Mouse (Mus musculus): ENCODE data around the gene Dbr1.
"Not testable (repeated sequence)": the region's sequence is repeated elsewhere in the genome, so short reads cannot be mapped to it uniquely, and the experiment has no call there.

Gene Dbr1

DNA sequence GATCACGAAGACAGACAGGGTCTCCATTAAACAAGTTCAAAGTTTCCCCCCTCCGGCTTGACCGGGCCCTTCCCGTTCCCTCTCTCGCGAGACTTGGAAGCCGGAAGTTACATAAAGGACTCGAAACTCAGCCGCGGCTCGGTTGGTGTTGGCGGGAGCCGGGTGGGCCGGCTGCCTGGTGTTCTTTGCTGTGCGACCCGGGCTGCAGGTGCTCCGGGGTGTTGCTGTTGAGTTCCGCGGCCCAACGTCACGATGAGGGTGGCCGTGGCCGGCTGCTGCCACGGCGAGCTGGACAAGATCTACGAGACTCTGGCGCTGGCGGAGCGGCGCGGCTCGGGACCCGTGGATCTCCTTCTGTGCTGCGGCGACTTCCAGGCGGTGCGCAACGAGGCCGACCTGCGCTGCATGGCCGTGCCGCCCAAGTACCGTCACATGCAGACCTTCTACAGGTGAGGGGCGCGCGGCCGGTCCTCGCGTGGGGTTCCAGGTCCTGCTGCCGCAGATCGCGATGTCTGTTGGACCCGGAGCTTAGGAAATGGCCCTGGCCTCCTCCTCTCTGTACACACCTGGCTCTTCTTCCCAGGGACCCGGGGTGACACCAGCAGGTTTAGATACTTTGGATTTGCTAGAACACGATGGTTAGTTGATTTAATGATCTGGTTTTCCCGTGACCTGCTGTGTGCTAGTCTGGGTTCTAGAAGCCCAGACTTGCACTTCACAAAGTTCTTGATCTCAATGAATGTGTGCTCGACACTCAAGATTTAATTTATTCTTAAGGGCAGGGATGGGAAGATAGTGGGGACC lies at the start of gene Dbr1:
Gene Dbr1 (plus strand): TSS at position 123 of the 804 bp plus-strand sequence.
- peak; percentile 95 for ATAC-seq (ENCODE audit: insufficient number of reproducible peaks, low FRiP score, low TSS enrichment)

DNA sequence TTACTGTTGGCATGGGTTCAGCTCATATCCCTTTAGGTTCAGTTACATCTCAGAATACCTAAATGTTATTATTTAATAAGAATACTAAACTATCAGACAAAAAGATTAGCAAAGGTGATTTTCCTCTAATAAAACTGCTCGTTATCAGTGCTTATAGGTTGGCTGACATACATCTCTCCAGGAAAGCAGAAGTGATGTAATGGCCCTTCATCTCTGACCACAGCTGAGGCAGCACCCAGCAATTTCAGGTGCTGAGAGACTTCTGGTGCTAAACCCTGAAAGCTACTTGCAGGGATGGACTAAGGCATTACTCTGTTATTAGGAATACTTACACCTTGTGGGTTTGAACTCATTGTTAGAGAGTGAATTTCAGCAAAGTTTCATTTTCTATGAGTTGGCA lies 43.7 kb upstream of the Dbr1 start:
- ATAC-seq (ENCODE audit: insufficient number of reproducible peaks, low FRiP score, low TSS enrichment): no peak

DNA sequence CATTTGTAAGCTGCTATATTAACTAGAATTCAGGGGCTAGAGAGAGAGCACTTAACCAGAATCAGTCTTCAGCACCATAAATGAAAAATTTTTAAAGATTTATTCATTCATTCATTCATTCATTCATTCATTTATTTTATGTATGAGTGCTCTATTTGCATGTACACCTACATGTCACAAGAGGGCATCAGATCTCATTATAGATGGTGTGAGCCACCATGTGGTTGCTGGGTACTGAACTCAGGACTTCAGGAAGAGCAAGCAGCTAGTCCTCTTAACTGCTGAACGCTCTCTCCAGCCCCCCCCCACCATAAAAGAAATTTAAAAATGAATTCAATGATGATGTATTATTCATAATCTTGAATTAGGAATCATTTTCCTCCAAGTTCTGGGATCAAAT lies 29.3 kb upstream of the Dbr1 start:
- ATAC-seq (ENCODE audit: insufficient number of reproducible peaks, low FRiP score, low TSS enrichment): no peak

DNA sequence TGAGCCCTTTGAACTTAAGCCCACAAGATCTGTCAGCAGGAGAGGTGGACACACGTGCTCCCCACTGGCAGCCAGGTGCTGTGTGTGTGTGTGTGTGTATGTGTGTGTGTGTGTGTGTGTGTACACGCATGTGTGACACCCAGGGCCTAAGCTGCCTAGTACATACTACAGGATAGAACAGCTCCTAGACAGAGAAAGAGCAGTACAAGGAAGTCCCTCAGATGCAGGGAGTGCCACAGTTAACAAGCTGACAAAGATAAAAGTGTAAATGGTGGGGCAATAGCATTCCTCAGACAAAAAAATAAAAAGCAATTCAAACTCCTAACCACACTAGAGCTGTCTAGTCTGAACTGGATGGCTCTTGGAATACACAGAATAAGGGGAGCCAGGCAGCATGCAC lies 23.5 kb upstream of the Dbr1 start:
- no peak for ATAC-seq (ENCODE audit: insufficient number of reproducible peaks, low FRiP score, low TSS enrichment)

DNA sequence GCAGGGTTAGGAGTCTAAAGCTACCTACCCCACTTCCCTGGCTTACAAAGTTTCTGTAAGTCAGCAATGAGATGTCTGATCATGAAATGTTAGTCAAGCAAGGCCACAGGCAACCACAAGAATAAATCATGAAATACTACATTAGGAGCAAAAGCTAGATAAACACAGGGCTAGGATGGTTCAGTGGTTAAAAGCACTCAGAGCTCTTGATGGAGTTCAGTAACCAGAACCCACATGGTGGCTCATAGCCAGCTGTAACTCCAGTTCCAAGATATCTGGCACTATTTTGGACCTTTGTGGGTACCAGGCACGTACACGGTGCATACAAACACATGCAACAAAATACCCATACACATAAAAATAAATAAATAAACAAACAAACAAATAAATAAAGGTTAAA lies 22.6 kb upstream of the Dbr1 start:
- ATAC-seq (ENCODE audit: insufficient number of reproducible peaks, low FRiP score, low TSS enrichment): no peak

DNA sequence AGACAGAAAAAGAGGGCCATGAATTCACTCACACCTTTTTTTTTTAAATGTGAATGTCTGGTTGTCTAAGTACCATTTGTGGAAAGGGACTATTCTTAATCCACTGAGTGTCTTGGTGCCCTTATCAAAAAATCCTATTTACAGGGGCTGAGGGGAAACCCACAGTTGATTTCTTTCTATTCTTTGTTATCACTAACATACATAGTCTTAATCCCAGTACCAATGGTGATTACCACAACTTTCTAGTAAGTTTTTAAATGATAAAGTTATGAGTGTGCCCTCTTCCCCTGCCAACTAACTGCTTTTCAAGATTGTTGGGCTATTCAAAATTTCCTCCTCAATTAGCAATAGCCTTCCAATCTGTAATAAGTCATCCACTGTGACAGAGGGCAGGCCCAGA lies 21.5 kb upstream of the Dbr1 start:
- no peak for ATAC-seq (ENCODE audit: insufficient number of reproducible peaks, low FRiP score, low TSS enrichment)

DNA sequence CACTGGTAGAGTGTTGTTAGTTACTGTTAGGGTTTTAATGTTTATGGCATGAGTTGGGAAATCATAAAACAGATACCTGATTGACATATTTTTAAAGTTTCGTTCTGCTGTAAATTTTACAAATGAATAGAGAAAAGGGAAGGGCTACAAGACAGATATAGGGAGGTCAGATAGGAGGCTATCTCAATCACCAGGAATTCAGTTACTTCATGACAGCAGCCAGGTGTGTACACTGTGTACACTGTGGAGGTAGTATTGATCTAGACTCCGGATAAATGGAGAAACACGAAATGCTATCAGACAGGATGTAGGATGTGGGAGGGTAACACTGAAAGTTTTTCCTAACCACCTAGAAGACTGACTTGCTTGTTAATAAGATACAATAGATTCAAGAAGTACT lies 20.3 kb upstream of the Dbr1 start:
- no peak for ATAC-seq (ENCODE audit: insufficient number of reproducible peaks, low FRiP score, low TSS enrichment)

DNA sequence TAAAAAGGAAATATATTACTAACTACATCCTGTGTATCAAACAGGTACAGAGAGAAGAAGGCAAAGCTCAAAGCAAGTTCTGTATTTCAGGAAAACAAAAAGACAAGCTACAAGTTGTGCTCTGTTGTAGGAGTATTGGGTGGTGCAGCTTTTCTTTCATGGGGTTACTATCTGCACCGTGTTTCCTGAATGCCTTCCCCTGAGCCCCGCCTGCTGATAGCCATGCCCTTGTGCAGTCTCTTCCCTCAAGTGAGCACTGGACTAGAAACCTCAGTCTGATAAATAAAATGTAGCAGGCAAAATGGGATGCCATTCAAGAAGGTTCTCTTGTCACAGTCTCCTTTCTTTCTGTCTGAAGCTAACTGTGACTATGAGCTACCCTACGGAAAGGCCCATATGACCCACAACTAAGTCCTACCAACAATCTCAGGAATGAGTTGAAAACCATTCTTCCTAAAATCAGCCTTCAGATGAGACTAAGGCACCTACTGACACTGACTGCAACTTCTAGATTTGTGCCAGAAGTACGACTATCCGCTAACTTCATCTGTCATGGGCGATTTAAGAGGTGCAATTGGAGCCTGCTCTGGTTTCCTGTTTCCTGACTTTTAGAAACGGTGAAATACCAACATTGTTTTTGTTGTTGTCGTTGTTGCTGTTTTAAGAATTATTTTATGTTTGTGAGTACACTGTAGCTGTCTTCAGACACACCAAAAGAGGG lies 17.9 kb upstream of the Dbr1 start:
- ATAC-seq (ENCODE audit: insufficient number of reproducible peaks, low FRiP score, low TSS enrichment): no peak

DNA sequence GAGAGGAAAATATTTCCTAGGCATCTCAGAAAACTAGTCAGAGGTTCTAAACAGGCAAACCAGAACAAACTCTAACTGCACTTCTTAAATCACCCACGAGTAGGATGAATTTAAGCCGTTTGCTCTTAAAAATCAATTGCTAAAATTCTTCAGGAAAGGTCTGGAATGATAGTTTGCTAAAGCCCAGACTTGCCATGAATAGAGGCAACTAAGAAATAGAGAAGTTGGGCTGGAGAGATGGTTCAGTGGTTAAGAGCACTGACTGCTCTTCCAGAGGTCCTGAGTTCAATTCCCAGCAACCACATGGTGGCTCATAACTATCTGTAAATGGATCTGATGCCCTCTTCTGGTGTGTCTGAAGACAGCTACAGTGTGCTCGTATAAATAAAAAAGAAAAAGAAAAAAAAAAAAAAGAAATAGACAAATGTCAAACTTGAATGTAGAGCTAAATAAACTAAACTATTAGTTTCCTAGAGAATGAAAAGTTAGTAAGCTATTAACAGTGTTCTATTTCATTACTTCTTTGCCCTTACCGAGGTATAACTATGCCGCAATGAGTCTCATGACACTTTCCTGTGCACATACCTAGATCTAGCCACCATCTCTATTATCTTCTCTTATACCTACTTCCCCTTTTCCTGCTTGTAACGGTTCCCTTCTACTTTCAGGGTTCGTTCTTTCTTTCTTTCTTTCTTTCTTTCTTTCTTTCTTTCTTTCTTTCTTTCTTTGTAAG lies 16.6 kb upstream of the Dbr1 start:
- no peak for ATAC-seq (ENCODE audit: insufficient number of reproducible peaks, low FRiP score, low TSS enrichment)

DNA sequence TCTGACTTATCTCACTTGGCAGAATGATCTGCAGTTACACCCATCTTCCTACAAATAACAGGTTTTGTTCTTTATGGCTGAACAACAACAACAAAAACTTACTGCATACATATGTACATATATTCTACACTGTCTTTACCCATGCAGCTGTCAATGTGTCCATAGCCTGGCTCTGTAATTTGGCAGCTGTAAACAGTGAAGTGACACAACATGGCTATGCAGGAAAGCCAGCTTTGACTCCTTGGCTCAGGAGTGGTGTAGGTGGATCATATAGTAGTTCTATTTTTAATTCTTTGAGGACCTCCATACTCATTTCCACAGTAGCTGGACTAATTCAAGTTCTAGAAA lies 16.1 kb upstream of the Dbr1 start:
- ATAC-seq (ENCODE audit: insufficient number of reproducible peaks, low FRiP score, low TSS enrichment): no peak

DNA sequence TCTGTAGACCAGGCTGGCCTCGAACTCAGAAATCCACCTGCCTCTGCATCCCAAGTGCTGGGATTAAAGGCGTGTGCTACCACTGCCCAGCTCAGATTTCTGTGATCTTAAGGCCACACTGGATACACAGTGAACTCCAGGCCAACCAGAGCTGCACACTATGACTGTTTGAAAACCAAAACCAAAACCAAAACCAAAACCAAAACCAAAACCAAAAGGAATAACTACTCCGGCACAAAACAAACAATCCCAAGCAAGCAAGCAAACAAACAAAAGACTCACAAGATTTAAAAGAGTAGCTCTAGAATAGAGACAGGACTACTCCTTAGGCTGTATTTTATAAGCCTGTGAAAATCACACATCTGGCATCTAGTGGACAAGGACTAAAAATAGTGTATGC lies 15.2 kb upstream of the Dbr1 start:
- no peak for ATAC-seq (ENCODE audit: insufficient number of reproducible peaks, low FRiP score, low TSS enrichment)

DNA sequence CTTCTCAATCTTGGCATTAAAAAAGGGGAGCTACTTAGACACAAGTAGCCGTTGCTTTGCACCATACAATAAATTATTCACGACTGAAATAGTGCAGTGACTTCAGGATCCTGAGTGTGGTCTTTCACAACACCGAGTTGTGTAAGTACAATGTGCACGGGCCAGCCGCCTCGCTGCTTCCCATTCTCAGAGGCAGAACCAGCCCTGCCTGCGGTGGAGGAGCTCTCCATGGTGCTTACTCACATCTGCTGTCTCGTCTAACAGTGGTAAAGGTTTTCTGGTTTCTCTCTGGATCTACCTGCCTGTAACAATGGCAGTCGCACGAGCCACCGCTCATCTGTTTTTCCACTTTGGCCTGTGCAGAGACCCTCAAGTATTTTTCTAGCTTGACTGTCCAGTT lies 11.9 kb upstream of the Dbr1 start:
- no peak for ATAC-seq (ENCODE audit: insufficient number of reproducible peaks, low FRiP score, low TSS enrichment)

DNA sequence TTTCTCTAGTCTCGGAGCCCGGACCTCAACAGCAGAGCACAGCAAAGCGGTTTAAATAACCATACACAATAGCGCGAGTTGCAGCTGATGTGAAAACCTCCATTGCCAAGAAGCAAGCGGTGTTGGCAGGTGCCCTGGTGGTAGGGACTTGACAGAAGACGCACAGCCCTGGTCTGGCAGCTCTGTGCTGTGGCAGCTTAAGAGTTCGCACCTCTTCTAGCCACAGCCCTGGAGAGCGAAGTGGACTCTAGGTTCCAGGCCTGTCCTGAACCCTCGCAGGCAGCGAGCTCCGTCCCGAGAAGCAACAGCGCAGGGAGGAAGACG lies 7.6 kb upstream of the Dbr1 start:
- no peak for ATAC-seq (ENCODE audit: insufficient number of reproducible peaks, low FRiP score, low TSS enrichment)

DNA sequence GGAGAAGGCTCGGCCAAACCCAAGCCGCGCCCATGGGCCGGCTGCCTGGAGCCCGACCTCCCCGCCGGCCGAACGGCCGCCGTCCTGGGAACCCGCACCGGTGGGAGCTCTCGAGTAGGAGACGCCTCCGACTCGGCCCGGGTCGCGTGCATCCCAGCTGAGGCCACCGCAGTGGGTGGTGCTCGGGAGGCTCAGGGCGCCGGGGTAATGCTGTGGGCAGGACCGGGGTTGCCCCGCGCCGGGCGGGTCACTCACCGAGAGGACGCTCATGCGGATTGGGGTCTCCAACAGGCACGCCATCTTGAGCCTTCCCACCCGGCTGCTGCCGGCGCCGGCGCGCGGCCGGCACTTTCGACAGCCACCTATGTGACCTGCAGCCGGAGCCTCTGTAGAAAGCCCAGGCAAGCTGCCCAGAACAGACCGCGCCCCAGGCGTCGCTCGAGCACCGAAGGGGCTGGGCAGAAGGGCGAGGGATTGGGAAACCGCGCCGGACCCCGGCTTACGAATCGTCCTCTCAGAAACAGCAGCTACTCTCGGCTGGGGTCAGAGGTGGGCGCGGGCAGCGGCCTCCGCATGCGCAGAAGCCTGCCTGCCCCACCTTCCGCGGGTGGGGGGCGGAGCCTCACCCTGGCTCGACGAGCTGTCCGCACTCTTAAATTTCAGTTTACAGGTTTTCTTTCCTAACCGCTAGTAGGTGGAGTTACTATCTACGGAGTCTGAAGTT lies 7.1 kb upstream of the Dbr1 start, which contains the start of gene Armc8:
Gene Armc8 (minus strand): TSS at position 553 of the 724 bp plus-strand sequence.
- ATAC-seq (ENCODE audit: insufficient number of reproducible peaks, low FRiP score, low TSS enrichment): peak; percentile 91

DNA sequence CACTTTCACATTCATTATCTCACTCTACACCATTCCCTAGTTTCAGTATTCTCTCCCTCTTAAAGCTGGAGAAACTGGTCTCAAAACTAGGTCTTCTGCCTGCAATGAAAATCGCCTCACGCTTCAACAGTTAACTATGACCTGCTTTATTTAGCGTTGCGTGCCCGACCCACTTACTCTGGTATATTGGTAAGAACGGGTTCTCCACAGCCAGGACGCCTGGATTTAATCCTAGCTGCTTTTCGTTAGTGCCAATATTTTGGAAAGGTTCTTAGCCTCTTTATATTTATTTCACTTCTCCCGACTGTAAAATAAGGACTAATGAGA lies 6.6 kb upstream of the Dbr1 start:
- ATAC-seq (ENCODE audit: insufficient number of reproducible peaks, low FRiP score, low TSS enrichment): peak; percentile 50; the same call in 1 of the 2 replicates

DNA sequence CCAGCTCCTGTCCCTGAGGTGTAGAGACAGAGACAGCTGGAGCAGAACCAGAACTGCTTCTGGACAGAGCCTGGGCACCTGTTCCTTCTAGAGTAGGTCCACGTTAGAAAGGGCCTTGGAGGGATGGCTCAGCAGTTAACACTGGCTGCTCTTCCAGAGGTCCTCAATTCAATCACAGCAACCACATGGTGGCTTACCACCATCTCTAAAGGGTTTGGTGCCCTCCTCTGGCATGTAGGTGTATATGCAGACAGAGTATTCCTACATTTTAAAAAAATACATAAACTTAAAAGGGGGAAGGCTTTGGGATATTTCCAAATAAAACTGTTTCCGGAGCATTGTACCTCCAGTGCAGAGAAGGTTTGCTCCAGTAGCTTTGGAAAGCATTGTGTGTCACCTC lies 5.1 kb downstream of the Dbr1 start:
- no peak for ATAC-seq (ENCODE audit: insufficient number of reproducible peaks, low FRiP score, low TSS enrichment)

DNA sequence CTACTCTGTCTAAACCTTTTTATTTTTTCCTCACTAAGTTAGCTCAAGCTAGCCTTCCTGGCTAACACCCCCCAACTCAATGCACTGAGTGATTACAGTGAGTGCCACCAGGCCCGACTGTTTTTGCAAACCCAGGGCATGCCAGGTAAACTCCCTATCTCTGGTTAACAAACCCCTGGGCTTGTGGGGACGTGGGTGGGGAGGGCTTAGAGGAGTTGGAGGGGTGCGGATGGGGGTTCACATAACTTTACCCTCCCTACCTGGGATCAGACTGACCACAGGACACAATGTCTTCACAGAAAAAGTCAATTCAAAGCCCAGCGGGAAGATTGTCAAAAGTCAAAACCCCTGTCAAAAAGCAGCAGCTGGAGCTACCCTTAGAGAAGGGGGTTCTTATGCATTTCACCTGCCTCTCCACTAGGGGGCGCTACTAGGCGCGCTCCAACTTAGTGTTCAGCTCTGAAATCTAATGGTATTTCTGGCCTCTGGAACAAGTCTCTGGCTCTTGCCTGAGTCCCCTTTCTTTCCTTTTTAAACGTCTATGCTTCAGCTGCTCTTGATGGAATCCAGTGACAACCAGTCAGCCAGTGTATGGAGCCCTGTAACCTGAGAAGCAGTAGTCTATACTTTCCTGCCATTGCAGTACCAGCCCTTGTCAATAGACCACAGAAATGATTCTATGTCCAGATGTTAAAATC lies 12.1 kb downstream of the Dbr1 start:
- ATAC-seq (ENCODE audit: insufficient number of reproducible peaks, low FRiP score, low TSS enrichment): peak; percentile 58; the same call in 1 of the 2 replicates

DNA sequence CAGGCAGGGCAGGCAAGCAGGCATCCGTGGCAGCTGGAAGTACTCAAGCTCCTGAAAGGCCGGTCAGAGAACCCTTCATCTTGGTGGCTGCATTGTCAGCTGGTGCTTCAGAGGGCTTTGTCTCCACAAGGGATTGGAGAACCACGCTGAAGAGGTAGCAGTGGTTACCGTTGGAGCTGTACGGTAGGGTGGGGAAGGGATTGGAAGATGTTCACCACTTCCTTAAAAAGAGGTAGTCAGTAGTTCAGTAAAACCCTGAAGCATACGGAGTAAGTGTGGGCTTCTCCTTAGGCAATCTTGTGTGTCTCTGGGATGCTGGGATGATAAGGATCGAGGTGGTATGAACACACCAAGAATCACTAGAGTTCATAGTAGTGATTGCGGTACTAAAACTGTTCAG lies 15.5 kb downstream of the Dbr1 start:
- ATAC-seq (ENCODE audit: insufficient number of reproducible peaks, low FRiP score, low TSS enrichment): no peak

DNA sequence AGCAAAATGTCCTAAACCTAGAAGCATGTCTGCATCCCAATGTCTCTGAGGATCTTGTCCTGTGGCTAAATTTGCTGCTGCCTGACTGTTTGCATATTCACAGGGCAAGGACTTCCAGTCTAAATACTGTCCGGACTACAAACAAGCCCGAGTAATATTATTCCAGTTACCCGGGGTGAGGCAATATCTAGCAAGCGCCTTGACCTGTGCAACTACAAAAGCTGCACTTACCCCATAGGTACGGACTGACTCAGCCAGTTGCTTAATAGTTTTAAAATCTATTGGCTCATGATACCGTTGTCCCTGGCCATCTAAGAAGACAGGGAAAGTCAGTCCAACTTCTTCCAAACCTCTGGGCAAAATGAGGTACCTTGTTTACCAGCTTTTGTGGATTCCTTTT lies 23.5 kb downstream of the Dbr1 start:
- not testable (repeated sequence) for ATAC-seq (ENCODE audit: insufficient number of reproducible peaks, low FRiP score, low TSS enrichment)

DNA sequence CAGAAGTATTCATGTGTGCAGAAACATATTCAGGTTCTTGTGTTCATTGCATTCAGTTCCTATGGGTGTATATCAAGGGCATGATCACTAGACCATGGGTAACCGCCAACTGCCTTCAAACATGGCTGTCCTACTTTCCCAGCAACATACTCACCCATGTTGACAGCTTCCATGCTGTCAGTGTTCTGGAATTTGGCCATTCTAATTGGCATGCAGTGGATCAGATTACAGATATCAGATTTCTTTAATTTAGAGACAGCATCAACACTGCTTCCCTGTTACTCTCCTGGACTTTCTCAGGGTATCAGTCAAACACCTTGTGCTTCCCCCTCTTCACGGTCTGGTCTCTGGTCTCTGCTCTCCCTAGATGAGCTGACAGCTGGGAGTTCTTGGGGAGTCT lies 28.0 kb downstream of the Dbr1 start:
- ATAC-seq (ENCODE audit: insufficient number of reproducible peaks, low FRiP score, low TSS enrichment): no peak
